In genomic region chr4:138066421-138066820, GRCm38 (mm10) we compare ENCODE assay signal across 26 mouse cellular contexts.
A peak's percentile ranks its signal among the peaks of the same experiment; 100 is the strongest.
DNase-seq lines count a peak whose midpoint lies in the region; ATAC-seq and TF ChIP-seq lines count a peak whose summit lies in the region.
"Had no signal": no experiment of that assay in that cellular context is flagged by ENCODE, and none has a peak within 500 bp of the region (broad histone marks: within the 10 kb centered on the region; RNA-seq: fewer than 3 reads in every experiment).

No protein-coding gene starts in this region.

- no peak overlapping the region for H3K27ac ChIP-seq in forebrain, embryonic 11.5 days (ENCODE audit: low read depth, low read length)
- no peak overlapping the region for H3K27ac ChIP-seq in forebrain, embryonic 15.5 days (replicated peaks)
- peak overlapping the region; percentile 69 for H3K27ac ChIP-seq in kidney, adult 2 months (ENCODE audit: insufficient read depth, low read depth, low read length)
- no peak overlapping the region for H3K27ac ChIP-seq in hindbrain, embryonic 13.5 days
- H3K27ac ChIP-seq: embryonic facial prominence, embryonic 13.5 days; forebrain, embryonic 13.5 days; hindbrain, embryonic 12.5 days; kidney, postnatal 0 days; limb, embryonic 13.5 days; midbrain, embryonic 10.5 days; neural tube, embryonic 13.5 days had no signal

- H3K9ac ChIP-seq in forebrain, embryonic 11.5 days (ENCODE audit: low read length), result no peak overlapping the region
- H3K9ac ChIP-seq in forebrain, embryonic 15.5 days (replicated peaks), result no peak overlapping the region
- H3K9ac ChIP-seq in hindbrain, embryonic 13.5 days, result no peak overlapping the region
- H3K9ac ChIP-seq: embryonic facial prominence, embryonic 13.5 days; forebrain, embryonic 13.5 days; heart, embryonic 13.5 days; hindbrain, embryonic 12.5 days; neural tube, embryonic 13.5 days had no signal

- no peak overlapping the region for H3K4me2 ChIP-seq in forebrain, embryonic 11.5 days (ENCODE audit: low read depth, low read length, severe bottlenecking)
- H3K4me2 ChIP-seq in forebrain, embryonic 15.5 days (replicated peaks), result no peak overlapping the region
- no peak overlapping the region for H3K4me2 ChIP-seq in hindbrain, embryonic 13.5 days
- H3K4me2 ChIP-seq: embryonic facial prominence, embryonic 13.5 days; forebrain, embryonic 13.5 days; heart, embryonic 13.5 days; hindbrain, embryonic 12.5 days; limb, embryonic 13.5 days; neural tube, embryonic 13.5 days had no signal

- H3K4me3 ChIP-seq in forebrain, embryonic 11.5 days (ENCODE audit: low read depth, low read length), result no peak overlapping the region
- H3K4me3 ChIP-seq in forebrain, embryonic 15.5 days, result no peak overlapping the region
- no peak overlapping the region for H3K4me3 ChIP-seq in kidney, adult 2 months (ENCODE audit: insufficient read depth, low read depth, low read length)
- peak overlapping the region; percentile 19 for H3K4me3 ChIP-seq in lung, adult 2 months (replicated peaks; ENCODE audit: extremely low read depth, low read depth, low read length)
- no peak overlapping the region for H3K4me3 ChIP-seq in hindbrain, embryonic 13.5 days
- H3K4me3 ChIP-seq: embryonic facial prominence, embryonic 13.5 days; erythroblast, embryonic 14.5 days; forebrain, embryonic 13.5 days; heart, embryonic 13.5 days; hindbrain, embryonic 12.5 days; limb, embryonic 13.5 days; midbrain, embryonic 10.5 days; myocyte; neural tube, embryonic 13.5 days had no signal

- TF ChIP-seq POLR2A in kidney, adult 2 months (IDR thresholded peaks at IDR 0.05; ENCODE audit: low read depth, low read length), result no peak
- no peak for TF ChIP-seq POLR2A in lung, adult 2 months (IDR thresholded peaks at IDR 0.05; ENCODE audit: borderline replicate concordance, extremely low read depth, low read depth, low read length)

- no peak for ATAC-seq in forebrain, embryonic 11.5 days (replicated peaks; ENCODE audit: low FRiP score)
- ATAC-seq in forebrain, embryonic 15.5 days (replicated peaks), result no peak
- no peak for ATAC-seq in hindbrain, embryonic 13.5 days (ENCODE audit: low FRiP score)
- ATAC-seq in cerebellum, adult (ENCODE audit: insufficient number of reproducible peaks, low FRiP score, low TSS enrichment), result no peak
- ATAC-seq: forebrain, embryonic 13.5 days; inflammation-experienced regulatory T-cells, adult 6 months; midbrain, embryonic 16.5 days had no signal

- H3K36me3 ChIP-seq in forebrain, embryonic 11.5 days (ENCODE audit: control insufficient read depth, insufficient read depth, low read length), result peaks cover 2% of the 10 kb centered on the region; the same call in 1 of the 2 replicates
- H3K36me3 ChIP-seq in forebrain, embryonic 15.5 days, result peaks cover 5% of the 10 kb centered on the region; the same call in 1 of the 2 replicates
- no peaks in the 10 kb centered on the region; the same call in 1 of the 2 replicates for H3K36me3 ChIP-seq in kidney, adult 2 months (ENCODE audit: control insufficient read depth, insufficient read depth, low read length)
- H3K36me3 ChIP-seq in hindbrain, embryonic 13.5 days, result peaks cover 39% of the 10 kb centered on the region

- peak; percentile 14 for DNase-seq in forebrain, embryonic 11.5 days (ENCODE audit: low spot score)
- peak; percentile 46 for DNase-seq in kidney, adult 2 months
- no peak for DNase-seq in kidney, adult 8-10 months
- no peak for DNase-seq in lung, adult 2 months
- DNase-seq in lung, adult 18-20 months, result no peak
- DNase-seq: adrenal gland, postnatal 10 days; cerebellum, adult 11 months; cerebellum, postnatal 25 days; embryo, embryonic 11 days; retina, postnatal 1 day; thymus, postnatal 14 days had no signal

- H3K27me3 ChIP-seq in forebrain, embryonic 11.5 days (ENCODE audit: control insufficient read depth, insufficient read depth, low read length), result no peaks in the 10 kb centered on the region
- no peaks in the 10 kb centered on the region for H3K27me3 ChIP-seq in forebrain, embryonic 15.5 days
- H3K27me3 ChIP-seq in kidney, adult 2 months (replicated peaks; ENCODE audit: control insufficient read depth, insufficient read depth, low read length), result no peaks in the 10 kb centered on the region
- H3K27me3 ChIP-seq in hindbrain, embryonic 13.5 days, result no peaks in the 10 kb centered on the region
- H3K27me3 ChIP-seq: embryonic facial prominence, embryonic 13.5 days; forebrain, embryonic 13.5 days; heart, embryonic 13.5 days; hindbrain, embryonic 12.5 days; limb, embryonic 13.5 days; neural tube, embryonic 13.5 days had no signal

- 92% methylated on average over 7 of the region's 7 CpGs for WGBS in forebrain, embryonic 11.5 days
- 91% methylated on average over 7 of the region's 7 CpGs for WGBS in forebrain, embryonic 15.5 days
- 59% methylated on average over 7 of the region's 7 CpGs for WGBS in kidney, adult 2 months
- WGBS in lung, adult 2 months, result 55% methylated on average over 7 of the region's 7 CpGs
- WGBS in hindbrain, embryonic 13.5 days, result 92% methylated on average over 7 of the region's 7 CpGs

- no peak for TF ChIP-seq CTCF in kidney, adult 2 months (conservative IDR thresholded peaks at IDR 0.05; ENCODE audit: insufficient read depth, insufficient read length, low read depth, low read length)
- TF ChIP-seq CTCF in lung, adult 2 months (IDR thresholded peaks at IDR 0.05; ENCODE audit: insufficient read depth, low read length), result no peak

- H3K4me1 ChIP-seq in forebrain, embryonic 11.5 days (replicated peaks; ENCODE audit: control insufficient read depth, insufficient read depth, low read length), result no peaks in the 10 kb centered on the region
- H3K4me1 ChIP-seq in forebrain, embryonic 15.5 days, result peaks cover 22% of the 10 kb centered on the region
- peaks cover 52% of the 10 kb centered on the region for H3K4me1 ChIP-seq in kidney, adult 2 months (ENCODE audit: control insufficient read depth, insufficient read depth, low read length)
- peaks cover 21% of the 10 kb centered on the region for H3K4me1 ChIP-seq in lung, adult 2 months (ENCODE audit: control insufficient read depth, insufficient read depth, low read length)
- peaks cover 13% of the 10 kb centered on the region for H3K4me1 ChIP-seq in hindbrain, embryonic 13.5 days (replicated peaks)
- H3K4me1 ChIP-seq: hindbrain, embryonic 12.5 days; midbrain, embryonic 10.5 days had no signal

- H3K9me3 ChIP-seq in forebrain, embryonic 11.5 days (ENCODE audit: control insufficient read depth, low read length), result no peaks in the 10 kb centered on the region
- no peaks in the 10 kb centered on the region for H3K9me3 ChIP-seq in forebrain, embryonic 15.5 days
- H3K9me3 ChIP-seq in hindbrain, embryonic 13.5 days, result no peaks in the 10 kb centered on the region
- H3K9me3 ChIP-seq: embryonic facial prominence, embryonic 13.5 days; forebrain, embryonic 13.5 days; heart, embryonic 13.5 days; hindbrain, embryonic 12.5 days; limb, embryonic 13.5 days; midbrain, embryonic 10.5 days; neural tube, embryonic 13.5 days had no signal

Comparison
In these comparisons a context has a peak if more than half of its experiments do, and no peak if none do; other contexts are left out.
1. DNase-seq: peak in forebrain, embryonic 11.5 days (single experiment) and kidney, adult 2 months (single experiment); none in kidney, adult 8-10 months (0 of 2), lung, adult 2 months (single experiment) and lung, adult 18-20 months (0 of 2).